Comparison of ENCODE assay signal across 10 mouse cellular contexts in genomic region chr10:70109974-70110373, GRCm38 (mm10). TPM values are rescaled to one million over a fixed set of nuclear protein-coding genes. Genes with fewer than 3 reads are reported as not detected.
DNase-seq lines count a peak whose midpoint lies in the region; ATAC-seq and TF ChIP-seq lines count a peak whose summit lies in the region.
"Had no signal": no experiment of that assay in that cellular context is flagged by ENCODE, and none has a peak within 500 bp of the region (broad histone marks: within the 10 kb centered on the region; RNA-seq: fewer than 3 reads in every experiment).

No protein-coding gene starts in this region.

- ATAC-seq in kidney, embryonic 16.5 days (ENCODE audit: low FRiP score, low TSS enrichment), result peak; percentile 88; the same call in 1 of the 2 replicates
- peak; percentile 58; the same call in 1 of the 2 replicates for ATAC-seq in G1E (ENCODE audit: extremely low read depth, insufficient number of reproducible peaks, low FRiP score, poor library complexity, severe bottlenecking)
- no peak for ATAC-seq in embryonic facial prominence, embryonic 13.5 days (ENCODE audit: insufficient number of reproducible peaks, insufficient read depth, low FRiP score, low TSS enrichment, low read depth)
- ATAC-seq in liver, embryonic 15.5 days (ENCODE audit: insufficient read depth), result peak; percentile 90
- ATAC-seq: activated CD4-positive, CD25-positive, alpha-beta regulatory T cell, adult 4 months; forebrain, postnatal 0 days had no signal

- no peak for DNase-seq in kidney, adult 8-10 months
- DNase-seq in G1E (ENCODE audit: low spot score), result no peak
- no peak for DNase-seq in left cerebral cortex, postnatal 36 days (ENCODE audit: low spot score in 2 of 2)
- DNase-seq in cerebellum, adult 2 months, result no peak
- DNase-seq: cerebellum, adult 9-11 months; forebrain, postnatal 0 days had no signal

- no peaks in the 10 kb centered on the region for H3K27me3 ChIP-seq in kidney, embryonic 16.5 days (ENCODE audit: insufficient read depth, low read length)
- H3K27me3 ChIP-seq in G1E (ENCODE audit: insufficient read depth, low read length), result no peaks in the 10 kb centered on the region
- no peaks in the 10 kb centered on the region for H3K27me3 ChIP-seq in embryonic facial prominence, embryonic 13.5 days
- no peaks in the 10 kb centered on the region for H3K27me3 ChIP-seq in liver, embryonic 15.5 days
- no peaks in the 10 kb centered on the region for H3K27me3 ChIP-seq in cerebellum, adult 2 months (ENCODE audit: control insufficient read depth, insufficient read depth, low read length)

- peaks cover 26% of the 10 kb centered on the region for H3K4me1 ChIP-seq in kidney, embryonic 16.5 days (ENCODE audit: insufficient read depth, low read length)
- H3K4me1 ChIP-seq in G1E (ENCODE audit: insufficient read depth, low read depth, low read length), result peaks cover 45% of the 10 kb centered on the region
- H3K4me1 ChIP-seq in embryonic facial prominence, embryonic 13.5 days, result peaks cover 46% of the 10 kb centered on the region
- H3K4me1 ChIP-seq in liver, embryonic 15.5 days (replicated peaks), result peaks cover 34% of the 10 kb centered on the region
- H3K4me1 ChIP-seq in cerebellum, adult 2 months (ENCODE audit: control insufficient read depth, insufficient read depth, low read length), result peaks cover 21% of the 10 kb centered on the region

- no peak overlapping the region for H3K4me2 ChIP-seq in kidney, embryonic 16.5 days (replicated peaks; ENCODE audit: low read depth, low read length)
- H3K4me2 ChIP-seq in embryonic facial prominence, embryonic 13.5 days, result no peak overlapping the region
- no peak overlapping the region for H3K4me2 ChIP-seq in liver, embryonic 15.5 days

- no peak overlapping the region for H3K9ac ChIP-seq in kidney, embryonic 16.5 days (replicated peaks; ENCODE audit: low read length)
- no peak overlapping the region for H3K9ac ChIP-seq in embryonic facial prominence, embryonic 13.5 days
- H3K9ac ChIP-seq in liver, embryonic 15.5 days, result no peak overlapping the region
- H3K9ac ChIP-seq: forebrain, postnatal 0 days had no signal

- H3K27ac ChIP-seq in kidney, embryonic 16.5 days (ENCODE audit: low read length), result no peak overlapping the region
- H3K27ac ChIP-seq in embryonic facial prominence, embryonic 13.5 days, result peak overlapping the region; percentile 57; the same call in 1 of the 2 replicates
- no peak overlapping the region; the same call in 1 of the 2 replicates for H3K27ac ChIP-seq in liver, embryonic 15.5 days (replicated peaks)
- H3K27ac ChIP-seq in cerebellum, adult 2 months (ENCODE audit: insufficient read depth, low read length), result no peak overlapping the region

- H3K9me3 ChIP-seq in kidney, embryonic 16.5 days (ENCODE audit: low read length), result no peaks in the 10 kb centered on the region
- H3K9me3 ChIP-seq in G1E (replicated peaks), result no peaks in the 10 kb centered on the region
- no peaks in the 10 kb centered on the region for H3K9me3 ChIP-seq in embryonic facial prominence, embryonic 13.5 days
- H3K9me3 ChIP-seq in liver, embryonic 15.5 days (replicated peaks), result no peaks in the 10 kb centered on the region

- intact Hi-C loops in left cerebral cortex, postnatal 36 days (cut with DNase I), result no loop called here

- no peak for TF ChIP-seq CTCF in G1E (IDR thresholded peaks at IDR 0.05; ENCODE audit: low read depth, low read length)
- TF ChIP-seq CTCF in cerebellum, adult 2 months (IDR thresholded peaks at IDR 0.05; ENCODE audit: borderline replicate concordance, insufficient read depth, low read depth, low read length), result no peak

- WGBS in kidney, embryonic 16.5 days, result 53% methylated on average over 5 of the region's 5 CpGs
- WGBS in embryonic facial prominence, embryonic 13.5 days, result 54% methylated on average over 5 of the region's 5 CpGs
- WGBS in liver, embryonic 15.5 days (ENCODE audit: insufficient replicate concordance), result 31% methylated on average over 5 of the region's 5 CpGs
- 84% methylated on average over 5 of the region's 5 CpGs for WGBS in cerebellum, adult 2 months

- H3K36me3 ChIP-seq in kidney, embryonic 16.5 days (ENCODE audit: insufficient read depth, low read length), result peaks cover 6% of the 10 kb centered on the region; the same call in 1 of the 2 replicates
- H3K36me3 ChIP-seq in G1E (replicated peaks), result peaks cover 85% of the 10 kb centered on the region
- peaks cover 10% of the 10 kb centered on the region; the same call in 1 of the 2 replicates for H3K36me3 ChIP-seq in embryonic facial prominence, embryonic 13.5 days
- peaks cover 2% of the 10 kb centered on the region for H3K36me3 ChIP-seq in liver, embryonic 15.5 days (replicated peaks)

- TF ChIP-seq POLR2A in cerebellum, adult 2 months (IDR thresholded peaks at IDR 0.05; ENCODE audit: borderline replicate concordance, insufficient read depth, low read length), result no peak

- H3K4me3 ChIP-seq in kidney, embryonic 16.5 days (ENCODE audit: low read length), result no peak overlapping the region
- no peak overlapping the region for H3K4me3 ChIP-seq in G1E (ENCODE audit: low read depth, low read length)
- no peak overlapping the region for H3K4me3 ChIP-seq in embryonic facial prominence, embryonic 13.5 days
- no peak overlapping the region for H3K4me3 ChIP-seq in liver, embryonic 15.5 days (replicated peaks)
- H3K4me3 ChIP-seq in cerebellum, adult 2 months (replicated peaks; ENCODE audit: insufficient read depth, low read depth, low read length), result no peak overlapping the region

RNA-seq across cellular contexts. Expression of gene Ccdc6, which starts 13.1 kb away (rescaled TPM):
- 18.3 and 22.4 TPM in 2 replicates for polyA plus RNA-seq in kidney, embryonic 16.5 days (2015; fragmentation: Nextera tagmentation; extraction: Ambion mirVana)
- total RNA-seq in G1E (2014; fragmentation: Nextera tagmentation), result 93.8 and 95.0 TPM in 2 replicates
- total RNA-seq in G1E (2017), result 18.9 and 22.2 TPM in 2 replicates
- 21.1 and 23.4 TPM in 2 replicates for polyA plus RNA-seq in G1E (2012)
- 15.5 and 16.2 TPM in 2 replicates for polyA plus RNA-seq in embryonic facial prominence, embryonic 13.5 days (2015; fragmentation: Nextera tagmentation; extraction: Ambion mirVana)
- 7.0 and 7.5 TPM in 2 replicates for polyA plus RNA-seq in liver, embryonic 15.5 days (2015; fragmentation: Nextera tagmentation; extraction: Ambion mirVana)
- 10 to 100 TPM; 43.4 to 58.7 TPM for total RNA-seq in left cerebral cortex, postnatal 36 days (2021)
- 28.0 and 31.7 TPM in 2 replicates for polyA plus RNA-seq in cerebellum, adult 2 months (2012; rRNA removed)
